Mouse (Mus musculus) embryonic facial prominence, embryonic 11.5 days (tissue): ENCODE measurements at regions not wholly inside any gene's neighbourhood (a gene's known extent, or its start where the extent isn't known, plus 50 kb on each side); places are given as distances from the start of the nearest gene placed in this dataset.

Experiments
- ATAC-seq: fragments of 200-750 bp; cut with Nextera tagmentation; replicated peaks from 2 replicates; pipeline ENCODE4 v1.8.0; 2017; ENCODE audit warnings: low read depth; ENCODE audit not compliant: insufficient number of reproducible peaks, low FRiP score, low TSS enrichment
- DNase-seq: peaks from one replicate; pipeline ENCODE4 v3.0.0-alpha.2; 2015; ENCODE audit warnings: low spot score
- H3K27ac ChIP-seq: fragments of 300-500 bp; sonication (generic); replicated peaks from 2 replicates; pipeline ENCODE4 v1.5.1; 2014; ENCODE audit warnings: mild to moderate bottlenecking, low read depth, low read length, control low read depth
- H3K27me3 ChIP-seq: fragments of 300-500 bp; sonication (generic); 2 replicates; pipeline ENCODE4 v1.6.1; 2014; ENCODE audit warnings: mild to moderate bottlenecking, low read length, moderate library complexity, mixed read lengths; ENCODE audit not compliant: control insufficient read depth, insufficient read depth
- H3K36me3 ChIP-seq: fragments of 300-500 bp; sonication (generic); replicated peaks from 2 replicates; pipeline ENCODE4 v1.6.1; 2014; ENCODE audit warnings: low read depth, mild to moderate bottlenecking, low read length, moderate library complexity, mixed read lengths; ENCODE audit not compliant: control insufficient read depth, insufficient read depth
- H3K4me1 ChIP-seq: fragments of 300-500 bp; sonication (generic); 2 replicates; pipeline ENCODE4 v1.6.1; 2014; ENCODE audit warnings: low read length, mixed read lengths; ENCODE audit not compliant: control insufficient read depth, insufficient read depth
- H3K4me2 ChIP-seq: fragments of 300-500 bp; sonication (generic); 2 replicates; pipeline ENCODE4 v1.6.1; 2014; ENCODE audit warnings: low read depth, mild to moderate bottlenecking, control low read depth, low read length, moderate library complexity
- H3K4me3 ChIP-seq: fragments of 300-500 bp; sonication (generic); 2 replicates; pipeline ENCODE4 v1.5.1; 2014; ENCODE audit warnings: low read depth, low read length, control low read depth
- H3K9ac ChIP-seq: fragments of 300-500 bp; sonication (generic); replicated peaks from 2 replicates; pipeline ENCODE4 v1.6.1; 2014; ENCODE audit warnings: mild to moderate bottlenecking, control low read depth, low read length
- H3K9me3 ChIP-seq: fragments of 300-500 bp; sonication (generic); replicated peaks from 2 replicates; pipeline ENCODE4 v1.6.1; 2016; ENCODE audit warnings: mild to moderate bottlenecking, low read length, inconsistent platforms, mixed read lengths; ENCODE audit not compliant: control insufficient read depth
- WGBS: fragments of 180-500 bp; shearing (Covaris S2); extraction: QIAGEN DNeasy Blood & Tissue Kit; methylation state at CpG from one replicate; pipeline ENCODE4 v1.1.7; 2014; 5-methylcytosine and 5-hydroxymethylcytosine counted together

DNA sequence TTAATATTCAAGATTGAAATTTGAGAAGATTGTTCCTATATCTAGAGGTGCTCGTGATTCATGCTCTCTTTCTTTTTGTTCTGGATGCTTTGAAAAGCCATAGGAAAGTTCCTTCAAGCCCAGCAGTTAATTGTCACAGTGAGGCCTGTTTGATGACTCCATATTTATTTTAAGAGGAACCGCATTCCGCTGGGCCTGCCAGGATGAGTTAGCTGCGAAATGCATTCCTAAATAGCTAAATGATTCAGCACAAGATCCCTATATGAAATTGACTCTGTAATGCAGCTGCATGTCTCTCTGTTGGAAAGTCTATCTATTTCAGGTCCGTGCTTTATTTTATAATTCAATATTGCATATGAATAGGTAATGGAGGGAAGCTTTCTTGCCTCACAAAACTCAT is 511.9 kb upstream of the Adgra3 start:
- no peak overlapping the region for H3K27ac ChIP-seq
- H3K36me3 ChIP-seq, result no peaks in the 10 kb centered on the region
- H3K9me3 ChIP-seq, result no peaks in the 10 kb centered on the region
- H3K9ac ChIP-seq, result no peak overlapping the region
- DNase-seq, result no peak
- WGBS, result 80% methylated on average over 5 of the region's 5 CpGs
- H3K4me1 ChIP-seq, result no peaks in the 10 kb centered on the region
- no peak overlapping the region for H3K4me2 ChIP-seq
- no peak overlapping the region for H3K4me3 ChIP-seq
- H3K27me3 ChIP-seq, result no peaks in the 10 kb centered on the region
- ATAC-seq, result no peak

DNA sequence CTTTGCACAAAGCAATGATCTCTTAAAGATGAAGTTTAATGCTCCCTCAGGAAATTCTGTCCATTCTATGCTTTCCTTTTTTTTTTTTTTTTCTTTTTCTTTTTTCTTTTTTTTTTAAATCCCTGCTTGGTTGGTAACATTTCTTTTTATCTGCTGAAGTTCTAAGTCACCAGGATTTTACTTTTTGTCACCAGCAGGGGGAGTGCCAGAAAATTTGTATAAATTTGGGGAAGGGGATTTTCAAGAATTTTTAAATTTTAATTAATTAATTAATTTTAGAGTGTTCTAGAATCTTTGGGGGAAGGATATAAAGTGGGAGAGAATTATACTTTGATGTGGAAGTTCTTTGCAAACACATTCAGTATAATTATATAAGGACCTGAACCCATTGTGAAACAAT is 492.3 kb upstream of the Adgra3 start:
- Histone ChIP-seq H3K27me3 (no peaks in the 10 kb centered on the region), H3K27ac (no peak overlapping the region), H3K9me3 (no peaks in the 10 kb centered on the region), H3K9ac (no peak overlapping the region), H3K36me3 (no peaks in the 10 kb centered on the region), H3K4me2 (no peak overlapping the region), H3K4me3 (no peak overlapping the region), H3K4me1 (no peaks in the 10 kb centered on the region)
- DNase-seq (peak; percentile 11), ATAC-seq (no peak)

DNA sequence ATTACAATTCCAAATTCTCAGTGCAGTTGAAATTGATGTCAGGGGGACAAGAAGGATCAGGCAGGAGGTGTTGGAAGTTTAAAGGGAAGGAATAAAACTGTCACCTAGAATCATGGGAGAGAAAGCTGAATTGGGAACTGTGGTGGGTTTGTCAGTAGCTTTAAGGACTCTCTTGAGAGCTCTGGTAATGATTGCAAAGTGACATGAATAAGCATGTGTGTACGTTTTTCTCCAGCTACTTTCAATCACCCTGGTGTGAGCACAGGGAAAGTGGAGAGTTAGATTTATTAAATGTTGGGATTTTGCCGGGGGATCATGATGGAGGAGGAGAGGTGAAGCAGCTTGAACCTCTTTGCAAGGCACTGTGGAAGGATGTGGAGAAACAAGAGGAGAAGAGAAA is 453.7 kb upstream of the Adgra3 start:
- Histone ChIP-seq H3K4me2 (no peak overlapping the region), H3K27me3 (no peaks in the 10 kb centered on the region), H3K27ac (no peak overlapping the region), H3K4me3 (no peak overlapping the region), H3K4me1 (no peaks in the 10 kb centered on the region), H3K36me3 (no peaks in the 10 kb centered on the region), H3K9ac (no peak overlapping the region), H3K9me3 (no peaks in the 10 kb centered on the region)
- WGBS, result 72% methylated on average over 2 of the region's 2 CpGs
- DNase-seq (no peak), ATAC-seq (no peak)

DNA sequence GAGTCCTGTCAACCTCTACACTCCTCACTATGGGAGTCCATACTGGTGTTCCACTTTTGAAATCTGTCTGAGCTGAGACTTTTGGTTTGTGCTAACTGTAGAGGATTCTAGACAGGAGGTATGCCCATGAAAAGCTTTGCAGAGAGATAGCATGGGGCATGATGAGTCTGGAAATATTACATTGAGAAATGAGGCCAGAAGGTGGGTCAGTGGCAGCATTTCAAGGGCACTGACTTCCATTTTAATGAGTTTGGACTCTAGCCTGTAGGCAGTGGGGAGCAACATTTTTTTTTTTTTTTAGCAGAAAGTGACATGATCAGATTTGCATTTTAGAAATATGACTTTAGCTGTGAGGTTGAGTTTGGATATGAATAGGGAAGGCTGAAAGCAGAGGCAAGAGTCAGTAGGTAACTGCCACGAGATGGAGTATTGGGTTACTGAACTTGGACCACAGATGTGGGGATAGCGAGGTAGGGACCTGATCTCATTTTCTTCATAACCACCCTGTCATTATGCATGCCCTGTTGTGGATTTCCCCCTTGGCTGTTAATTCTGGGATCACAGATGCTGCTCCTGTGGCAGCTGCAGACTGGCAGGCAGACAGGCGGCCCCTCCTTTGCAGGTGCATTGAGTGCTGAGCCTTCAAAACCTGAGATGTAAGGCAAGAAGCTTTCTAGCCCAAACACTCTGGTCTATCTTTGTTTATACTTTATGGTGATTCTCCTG is 451.1 kb upstream of the Adgra3 start:
- Histone ChIP-seq H3K4me1 (no peaks in the 10 kb centered on the region), H3K36me3 (no peaks in the 10 kb centered on the region), H3K4me3 (no peak overlapping the region), H3K27ac (no peak overlapping the region), H3K27me3 (no peaks in the 10 kb centered on the region), H3K9ac (no peak overlapping the region), H3K9me3 (no peaks in the 10 kb centered on the region), H3K4me2 (no peak overlapping the region)
- WGBS, result 78% methylated on average over 3 of the region's 3 CpGs
- DNase-seq, result no peak
- ATAC-seq, result no peak

DNA sequence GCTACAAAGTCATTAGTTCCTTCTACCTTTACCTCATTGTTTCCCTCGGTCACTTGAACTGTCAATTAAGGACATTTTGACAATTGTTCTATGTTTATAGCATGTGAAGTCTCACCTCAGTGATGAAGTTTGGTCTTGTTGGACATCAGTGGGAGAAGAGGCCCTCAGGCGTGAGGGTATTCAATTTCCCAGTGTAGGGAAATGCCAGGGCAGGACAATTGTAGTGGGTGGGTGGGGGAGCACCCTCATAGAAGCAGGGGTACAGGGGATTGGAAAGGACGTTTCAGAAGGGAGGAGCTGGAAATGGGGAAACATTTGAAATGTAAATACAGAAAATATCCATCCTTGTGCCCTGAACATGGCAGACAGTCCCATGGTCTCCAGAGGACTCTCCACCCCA is 431.4 kb upstream of the Adgra3 start:
- DNase-seq, result no peak
- H3K4me2 ChIP-seq, result no peak overlapping the region

DNA sequence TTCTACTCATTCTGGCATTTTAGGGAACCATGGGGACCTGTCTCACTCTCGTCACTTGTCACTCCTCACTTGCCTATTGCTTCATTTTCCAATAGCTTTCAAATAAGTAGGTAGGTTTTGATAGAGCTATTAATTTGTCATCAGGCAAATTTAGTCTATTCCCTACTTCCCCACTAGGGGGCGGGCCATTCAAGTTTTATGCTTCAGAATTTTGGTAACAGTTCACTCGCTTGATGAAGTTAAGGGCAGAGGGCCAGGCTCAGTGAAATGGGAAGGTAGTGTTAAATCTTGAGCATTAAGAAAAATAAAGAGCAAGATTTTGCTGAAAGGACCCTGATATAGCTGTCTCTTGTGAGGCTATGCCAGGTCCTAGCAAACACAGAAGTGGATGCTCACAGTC is 418.2 kb upstream of the Adgra3 start:
- Histone ChIP-seq H3K4me3 (no peak overlapping the region), H3K36me3 (no peaks in the 10 kb centered on the region), H3K9ac (no peak overlapping the region), H3K9me3 (no peaks in the 10 kb centered on the region), H3K4me1 (no peaks in the 10 kb centered on the region), H3K4me2 (no peak overlapping the region), H3K27me3 (no peaks in the 10 kb centered on the region), H3K27ac (no peak overlapping the region)
- peak; percentile 64 for DNase-seq
- no peak for ATAC-seq
- WGBS, result 18% methylated on average over 3 of the region's 3 CpGs

More for the DNA sequence above, 431.4 kb upstream of the Adgra3 start:
- Histone ChIP-seq H3K36me3 (no peaks in the 10 kb centered on the region), H3K27me3 (no peaks in the 10 kb centered on the region), H3K4me3 (no peak overlapping the region), H3K9me3 (no peaks in the 10 kb centered on the region), H3K9ac (no peak overlapping the region), H3K27ac (no peak overlapping the region), H3K4me1 (no peaks in the 10 kb centered on the region)
- 69% methylated on average over 3 of the region's 3 CpGs for WGBS
- ATAC-seq, result no peak

DNA sequence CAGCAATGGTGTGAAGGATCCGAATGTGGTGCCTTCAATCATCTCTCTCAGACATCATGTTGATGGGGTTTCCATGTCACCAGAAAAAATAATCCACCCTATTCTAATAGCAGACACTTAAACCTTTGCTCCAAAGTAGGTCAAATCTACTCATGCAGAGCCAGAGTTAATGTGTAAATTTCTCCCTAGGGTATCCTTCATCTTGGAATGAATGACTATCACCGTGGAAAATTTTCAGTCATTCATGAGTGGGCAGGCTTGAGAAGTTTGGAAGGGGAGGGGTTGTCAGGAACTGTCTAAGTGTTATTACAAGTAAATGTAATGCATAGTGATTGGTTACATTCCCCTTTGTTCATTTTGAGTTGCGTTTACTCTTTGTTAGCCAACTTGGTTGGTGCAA is 402.7 kb upstream of the Adgra3 start:
- DNase-seq, result no peak
- H3K36me3 ChIP-seq, result no peaks in the 10 kb centered on the region
- no peak overlapping the region for H3K9ac ChIP-seq
- H3K27me3 ChIP-seq, result no peaks in the 10 kb centered on the region
- no peaks in the 10 kb centered on the region for H3K4me1 ChIP-seq
- no peak for ATAC-seq
- H3K4me2 ChIP-seq, result no peak overlapping the region
- no peak overlapping the region for H3K27ac ChIP-seq
- 76% methylated on average over 3 of the region's 3 CpGs for WGBS
- no peak overlapping the region for H3K4me3 ChIP-seq
- H3K9me3 ChIP-seq, result no peaks in the 10 kb centered on the region

DNA sequence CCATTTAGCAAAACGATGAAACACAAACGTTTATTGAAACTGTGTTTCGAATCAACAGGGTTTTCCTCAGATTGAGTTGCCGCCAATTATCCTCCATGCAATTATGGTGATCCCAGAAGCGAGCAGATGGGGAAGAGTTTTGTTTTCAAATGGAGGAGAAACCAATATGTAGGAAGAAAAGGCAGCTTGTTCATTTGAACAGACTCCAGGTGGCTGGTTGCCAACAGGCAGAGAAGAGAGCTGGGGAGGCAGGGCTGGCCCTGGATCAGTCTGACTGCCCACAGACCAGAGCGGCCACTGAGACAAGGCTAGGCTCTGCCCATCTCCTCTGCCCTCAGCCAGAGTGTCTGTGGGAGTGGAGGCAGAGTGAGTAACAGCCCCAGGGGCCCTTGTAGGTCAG is 398.8 kb upstream of the Adgra3 start:
- Histone ChIP-seq H3K4me3 (no peak overlapping the region), H3K4me1 (no peaks in the 10 kb centered on the region), H3K36me3 (no peaks in the 10 kb centered on the region), H3K27ac (no peak overlapping the region), H3K4me2 (no peak overlapping the region), H3K9ac (no peak overlapping the region), H3K27me3 (no peaks in the 10 kb centered on the region), H3K9me3 (no peaks in the 10 kb centered on the region)
- 58% methylated on average over 6 of the region's 6 CpGs for WGBS
- no peak for DNase-seq
- no peak for ATAC-seq
